Mouse (Mus musculus) heart, embryonic 16.5 days (tissue): ENCODE data around the gene Rab17. TPM values are rescaled to one million over a fixed set of nuclear protein-coding genes. Genes with fewer than 3 reads are reported as not detected.

Experiments used
- ATAC-seq: fragments of 200-750 bp; cut with Nextera tagmentation; replicated peaks from 2 replicates; pipeline ENCODE4 v1.8.0; 2017; ENCODE audit warnings: moderate number of reproducible peaks; ENCODE audit not compliant: insufficient read depth, low FRiP score; ENCODE audit errors: extremely low read depth
- H3K27ac ChIP-seq: fragments of 300-500 bp; sonication (generic); 2 replicates; pipeline ENCODE4 v1.5.1; 2014; ENCODE audit warnings: mild to moderate bottlenecking, low read length, control low read depth, moderate library complexity
- H3K27me3 ChIP-seq: fragments of 300-500 bp; sonication (generic); 2 replicates; pipeline ENCODE4 v1.6.1; 2014; ENCODE audit warnings: low read length, mixed read lengths; ENCODE audit not compliant: control insufficient read depth, insufficient read depth
- H3K36me3 ChIP-seq: fragments of 300-500 bp; sonication (generic); 2 replicates; pipeline ENCODE4 v1.6.1; 2014; ENCODE audit not compliant: control insufficient read depth, insufficient read depth
- H3K4me1 ChIP-seq: fragments of 300-500 bp; sonication (generic); 2 replicates; pipeline ENCODE4 v1.6.1; 2014; ENCODE audit warnings: low read length, mixed read lengths; ENCODE audit not compliant: control insufficient read depth, insufficient read depth
- H3K4me2 ChIP-seq: fragments of 300-500 bp; sonication (generic); 2 replicates; pipeline ENCODE4 v1.6.1; 2014; ENCODE audit warnings: low read depth, mild to moderate bottlenecking, control low read depth, low read length
- H3K4me3 ChIP-seq: fragments of 300-500 bp; sonication (generic); 2 replicates; pipeline ENCODE4 v1.5.1; 2014; ENCODE audit warnings: mild to moderate bottlenecking, control low read depth, low read length
- H3K9ac ChIP-seq: fragments of 300-500 bp; sonication (generic); 2 replicates; pipeline ENCODE4 v1.6.1; 2014; ENCODE audit warnings: low read length, control low read depth
- H3K9me3 ChIP-seq: fragments of 300-500 bp; sonication (generic); replicated peaks from 2 replicates; pipeline ENCODE4 v1.6.1; 2016; ENCODE audit warnings: low read length; ENCODE audit not compliant: control insufficient read depth
- WGBS: fragments of 180-500 bp; shearing (Covaris S2); extraction: QIAGEN DNeasy Blood & Tissue Kit; methylation state at CpG from one replicate; pipeline ENCODE4 v1.1.7; 2014; 5-methylcytosine and 5-hydroxymethylcytosine counted together
- polyA plus RNA-seq: library from polyadenylated mRNA; unstranded; fragments of >200 nt; fragmentation: Nextera tagmentation; extraction: Ambion mirVana; gene quantifications from 2 replicates; pipeline ENCODE4 v1.2.1, GENCODE M21; 2015

Rab17 gene
- polyA plus RNA-seq, 1 experiment from 2014 or later, result 3.8 TPM

- Histone ChIP-seq H3K9ac (no peak overlapping the region), H3K4me3 (no peak overlapping the region), H3K9me3 (no peaks in the 10 kb centered on the region), H3K4me2 (no peak overlapping the region), H3K4me1 (peaks cover 16% of the 10 kb centered on the region), H3K27me3 (no peaks in the 10 kb centered on the region; the same call in 1 of the 2 replicates), H3K36me3 (no peaks in the 10 kb centered on the region), H3K27ac (0 out of 2 replicates have a peak overlapping the region, but pooled peaks have one; percentile 2)
- WGBS, result 35% methylated on average over 5 of the region's 5 CpGs
- ATAC-seq, result peak; percentile 56; the same call in 1 of the 2 replicates
Observed at GRCm38 (mm10) chr1:90933001-90933400, 36.5 kb downstream of the Rab17 start.

- Histone ChIP-seq H3K27ac (no peak overlapping the region), H3K9me3 (no peaks in the 10 kb centered on the region), H3K4me3 (peak overlapping the region; percentile 30), H3K4me1 (peaks cover 22% of the 10 kb centered on the region), H3K9ac (peak overlapping the region; percentile 59), H3K4me2 (peak overlapping the region; percentile 63), H3K36me3 (no peaks in the 10 kb centered on the region), H3K27me3 (no peaks in the 10 kb centered on the region; the same call in 1 of the 2 replicates)
- no peak; the same call in 1 of the 2 replicates for ATAC-seq
- WGBS, result 9% methylated on average over 6 of the region's 6 CpGs
Observed at GRCm38 (mm10) chr1:90928575-90928934, 40.9 kb downstream of the Rab17 start.

- no peaks in the 10 kb centered on the region; the same call in 1 of the 2 replicates for H3K27me3 ChIP-seq
- 3% methylated on average over 22 of the region's 23 CpGs for WGBS
- H3K4me1 ChIP-seq, result peaks cover 19% of the 10 kb centered on the region
- no peaks in the 10 kb centered on the region for H3K9me3 ChIP-seq
- H3K4me3 ChIP-seq, result peak overlapping the region; percentile 30
- H3K4me2 ChIP-seq, result peak overlapping the region; percentile 63
- H3K9ac ChIP-seq, result peak overlapping the region; percentile 59
- no peak overlapping the region for H3K27ac ChIP-seq
- ATAC-seq, result peak; percentile 34; the same call in 1 of the 2 replicates
- H3K36me3 ChIP-seq, result no peaks in the 10 kb centered on the region
Observed at GRCm38 (mm10) chr1:90927929-90928574, 41.4 kb downstream of the Rab17 start.

GRCm38 (mm10) chr1:90927308-90927707, 42.2 kb downstream of the Rab17 start:
- no peak overlapping the region for H3K27ac ChIP-seq
- peak; percentile 43; the same call in 1 of the 2 replicates for ATAC-seq
- H3K27me3 ChIP-seq, result no peaks in the 10 kb centered on the region; the same call in 1 of the 2 replicates
- no peaks in the 10 kb centered on the region for H3K36me3 ChIP-seq
- no peak overlapping the region for H3K4me2 ChIP-seq
- no peak overlapping the region for H3K9ac ChIP-seq
- H3K4me1 ChIP-seq, result peaks cover 13% of the 10 kb centered on the region
- WGBS, result 39% methylated on average over 15 of the region's 15 CpGs
- no peak overlapping the region for H3K4me3 ChIP-seq
- no peaks in the 10 kb centered on the region for H3K9me3 ChIP-seq

GRCm38 (mm10) chr1:90926030-90926429, 43.4 kb downstream of the Rab17 start:
- H3K9ac ChIP-seq, result no peak overlapping the region
- H3K4me3 ChIP-seq, result no peak overlapping the region
- H3K27ac ChIP-seq, result no peak overlapping the region
- WGBS, result 54% methylated on average over 4 of the region's 4 CpGs
- no peaks in the 10 kb centered on the region; the same call in 1 of the 2 replicates for H3K27me3 ChIP-seq
- H3K4me2 ChIP-seq, result no peak overlapping the region
- H3K36me3 ChIP-seq, result no peaks in the 10 kb centered on the region
- no peaks in the 10 kb centered on the region for H3K9me3 ChIP-seq
- peaks cover 13% of the 10 kb centered on the region for H3K4me1 ChIP-seq
- no peak for ATAC-seq

GRCm38 (mm10) chr1:90921687-90922086, 47.8 kb downstream of the Rab17 start:
- Histone ChIP-seq H3K4me3 (no peak overlapping the region), H3K27ac (no peak overlapping the region), H3K9me3 (peaks cover 14% of the 10 kb centered on the region), H3K4me1 (peaks cover 9% of the 10 kb centered on the region), H3K9ac (no peak overlapping the region), H3K27me3 (no peaks in the 10 kb centered on the region), H3K36me3 (no peaks in the 10 kb centered on the region), H3K4me2 (no peak overlapping the region)
- ATAC-seq, result no peak
- WGBS, result 87% methylated on average over 9 of the region's 9 CpGs

GRCm38 (mm10) chr1:90917509-90917908, 52.0 kb downstream of the Rab17 start:
- ATAC-seq, result peak; percentile 47
- Histone ChIP-seq H3K4me2 (no peak overlapping the region), H3K36me3 (no peaks in the 10 kb centered on the region), H3K4me3 (no peak overlapping the region), H3K27me3 (0 out of 2 replicates have a peak, but pooled peaks cover 2% of the 10 kb centered on the region), H3K9ac (no peak overlapping the region), H3K27ac (no peak overlapping the region), H3K4me1 (peaks cover 21% of the 10 kb centered on the region), H3K9me3 (peaks cover 14% of the 10 kb centered on the region)
- WGBS, result 46% methylated on average over 6 of the region's 6 CpGs

GRCm38 (mm10) chr1:90914948-90915569, 54.4 kb downstream of the Rab17 start, which contains the start of gene Mlph:
Gene Mlph (plus strand): TSS chr1:90915085.
- H3K4me3 ChIP-seq, result peak within 1 kb of the TSS; percentile 31
- H3K4me1 ChIP-seq, result peaks cover 24% of the 10 kb centered on the region
- 10% methylated on average over 18 of the region's 18 CpGs for WGBS
- peak within 1 kb of the TSS; percentile 60 for H3K4me2 ChIP-seq
- peaks cover 7% of the 10 kb centered on the region for H3K27me3 ChIP-seq
- ATAC-seq, result peak; percentile 52
- peaks cover 11% of the 10 kb centered on the region for H3K9me3 ChIP-seq
- no peaks in the 10 kb centered on the region for H3K36me3 ChIP-seq
- peak within 1 kb of the TSS; percentile 49; the same call in 1 of the 2 replicates for H3K9ac ChIP-seq
- H3K27ac ChIP-seq, result no peak within 1 kb of the TSS

- Histone ChIP-seq H3K9me3 (no peaks in the 10 kb centered on the region), H3K36me3 (no peaks in the 10 kb centered on the region), H3K4me3 (no peak overlapping the region), H3K4me2 (no peak overlapping the region), H3K27me3 (peaks cover 7% of the 10 kb centered on the region), H3K9ac (no peak overlapping the region), H3K4me1 (peaks cover 36% of the 10 kb centered on the region), H3K27ac (no peak overlapping the region)
- no peak for ATAC-seq
- 71% methylated on average over 6 of the region's 6 CpGs for WGBS
Observed at GRCm38 (mm10) chr1:90913231-90913630, 56.2 kb downstream of the Rab17 start.
